18 mouse cellular contexts compared by ENCODE assay signal in genomic region chr11:83394802-83395439, GRCm38 (mm10). TPM values are rescaled to one million over a fixed set of nuclear protein-coding genes. Genes with fewer than 3 reads are reported as not detected.
A peak's percentile ranks its signal among the peaks of the same experiment; 100 is the strongest.
DNase-seq lines count a peak whose midpoint lies in the region; ATAC-seq and TF ChIP-seq lines count a peak whose summit lies in the region.
"Had no signal": no experiment of that assay in that cellular context is flagged by ENCODE, and none has a peak within 500 bp of the region (broad histone marks: within the 10 kb centered on the region; RNA-seq: fewer than 3 reads in every experiment).

No protein-coding gene starts in this region.

- 0 out of 2 replicates have a peak overlapping the region, but pooled peaks have one; percentile 29 for H3K27ac ChIP-seq in heart, embryonic 10.5 days
- peak overlapping the region; percentile 72 for H3K27ac ChIP-seq in forebrain, embryonic 13.5 days
- H3K27ac ChIP-seq in olfactory bulb, adult 2 months (ENCODE audit: insufficient read depth, low read depth, low read length), result peak overlapping the region; percentile 31; the same call in 1 of the 2 replicates

- H3K4me3 ChIP-seq in heart, embryonic 10.5 days, result no peak overlapping the region
- no peak overlapping the region for H3K4me3 ChIP-seq in forebrain, embryonic 13.5 days
- no peak overlapping the region for H3K4me3 ChIP-seq in olfactory bulb, adult 2 months (ENCODE audit: insufficient read depth, low read depth, low read length)
- H3K4me3 ChIP-seq: myocyte had no signal

- no peak for TF ChIP-seq CTCF in olfactory bulb, adult 2 months (IDR thresholded peaks at IDR 0.05; ENCODE audit: insufficient read depth, low read depth, low read length)

- DNase-seq in heart, embryonic 10.5 days (ENCODE audit: low spot score), result no peak
- no peak for DNase-seq in heart, postnatal 25 days (ENCODE audit: low spot score)
- peak; percentile 10 for DNase-seq in lung, postnatal 36 days
- DNase-seq in lung, adult 18-20 months, result no peak
- no peak for DNase-seq in spleen, postnatal 14 days (ENCODE audit: low spot score in 2 of 2)
- DNase-seq in cerebellum, adult 11-12 months, result no peak
- DNase-seq: B cell, adult 2 months; gastrocnemius, postnatal 36 days; kidney, postnatal 14 days; liver; lung, postnatal 10 days; thymus, postnatal 25 days had no signal

- no peak for TF ChIP-seq POLR2A in olfactory bulb, adult 2 months (IDR thresholded peaks at IDR 0.05; ENCODE audit: insufficient read depth, low read depth, low read length)

- peaks cover 35% of the 10 kb centered on the region for H3K4me1 ChIP-seq in heart, embryonic 10.5 days
- H3K4me1 ChIP-seq in forebrain, embryonic 13.5 days, result peaks cover 20% of the 10 kb centered on the region
- H3K4me1 ChIP-seq in olfactory bulb, adult 2 months (ENCODE audit: control insufficient read depth, insufficient read depth, low read length), result peaks cover 19% of the 10 kb centered on the region

- no peaks in the 10 kb centered on the region for H3K9me3 ChIP-seq in heart, embryonic 10.5 days
- H3K9me3 ChIP-seq in forebrain, embryonic 13.5 days (replicated peaks), result no peaks in the 10 kb centered on the region
- H3K9me3 ChIP-seq: G1E had no signal

- peak; percentile 89 for ATAC-seq in forebrain, embryonic 13.5 days
- ATAC-seq: inflammation-experienced regulatory T-cells, adult 6 months had no signal

- H3K36me3 ChIP-seq in heart, embryonic 10.5 days, result peaks cover 44% of the 10 kb centered on the region
- H3K36me3 ChIP-seq in forebrain, embryonic 13.5 days (ENCODE audit: poor library complexity, severe bottlenecking), result peaks cover 58% of the 10 kb centered on the region

- H3K4me2 ChIP-seq in forebrain, embryonic 13.5 days, result no peak overlapping the region

- H3K27me3 ChIP-seq in heart, embryonic 10.5 days (ENCODE audit: insufficient read depth, poor library complexity, severe bottlenecking), result no peaks in the 10 kb centered on the region
- H3K27me3 ChIP-seq in forebrain, embryonic 13.5 days, result no peaks in the 10 kb centered on the region

- WGBS in heart, embryonic 10.5 days, result 38% methylated on average over 6 of the region's 6 CpGs
- WGBS in forebrain, embryonic 13.5 days, result 8% methylated on average over 6 of the region's 6 CpGs
- 20% methylated on average over 6 of the region's 6 CpGs for WGBS in olfactory bulb, adult 2 months

- H3K9ac ChIP-seq in forebrain, embryonic 13.5 days, result peak overlapping the region; percentile 40

- intact Hi-C loops in heart, postnatal 25 days (cut with DNase I), result no loop called here

RNA-seq across cellular contexts. Expression of gene Rasl10b, which starts 14.0 kb away (rescaled TPM):
- 8.1 and 11.4 TPM in 2 replicates for polyA plus RNA-seq in heart, embryonic 10.5 days (2016; fragmentation: Nextera tagmentation; extraction: Ambion mirVana)
- total RNA-seq in heart, postnatal 25 days (2021), result 10 to 100 TPM; 49.6 to 60.1 TPM
- polyA plus RNA-seq in forebrain, embryonic 13.5 days (2015; fragmentation: Nextera tagmentation; extraction: Ambion mirVana), result 6.5 and 9.9 TPM in 2 replicates
- 96.6 TPM in 1 of 2 replicates, not detected in the other for polyA plus RNA-seq in olfactory bulb, adult 2 months (2012; ENCODE audit: insufficient read depth, insufficient read length, low replicate concordance, missing spikeins)
- total RNA-seq: common myeloid progenitor, adult 5-6 weeks; G1E had no signal
- polyA plus RNA-seq: inflammation-experienced regulatory T-cells, adult 6 months had no signal

RNA-seq across cellular contexts. Expression of gene Gas2l2, which starts 34.3 kb away (rescaled TPM):
- 0.17 and 0.18 TPM in 2 replicates for polyA plus RNA-seq in heart, embryonic 10.5 days (2016; fragmentation: Nextera tagmentation; extraction: Ambion mirVana)
- total RNA-seq in heart, postnatal 25 days (2021), result not detected
- polyA plus RNA-seq in forebrain, embryonic 13.5 days (2015; fragmentation: Nextera tagmentation; extraction: Ambion mirVana), result 0.21 and 0.30 TPM in 2 replicates
- polyA plus RNA-seq in olfactory bulb, adult 2 months (2012; ENCODE audit: insufficient read depth, insufficient read length, low replicate concordance, missing spikeins), result not detected in 2 replicates
- total RNA-seq: common myeloid progenitor, adult 5-6 weeks; gastrocnemius, postnatal 36 days had no signal
- polyA plus RNA-seq: G1E; inflammation-experienced regulatory T-cells, adult 6 months; myocyte had no signal

RNA-seq across cellular contexts. Expression of gene 1700020L24Rik, which starts 42.6 kb away (rescaled TPM):
- 1.5 and 1.9 TPM in 2 replicates for polyA plus RNA-seq in heart, embryonic 10.5 days (2016; fragmentation: Nextera tagmentation; extraction: Ambion mirVana)
- not detected for total RNA-seq in heart, postnatal 25 days (2021)
- polyA plus RNA-seq in forebrain, embryonic 13.5 days (2015; fragmentation: Nextera tagmentation; extraction: Ambion mirVana), result not detected in 2 replicates
- polyA plus RNA-seq in olfactory bulb, adult 2 months (2012; ENCODE audit: insufficient read depth, insufficient read length, low replicate concordance, missing spikeins), result not detected in 2 replicates
- total RNA-seq: G1E; gastrocnemius, postnatal 36 days had no signal
- polyA plus RNA-seq: G1E had no signal
